In the genomic region with DNA sequence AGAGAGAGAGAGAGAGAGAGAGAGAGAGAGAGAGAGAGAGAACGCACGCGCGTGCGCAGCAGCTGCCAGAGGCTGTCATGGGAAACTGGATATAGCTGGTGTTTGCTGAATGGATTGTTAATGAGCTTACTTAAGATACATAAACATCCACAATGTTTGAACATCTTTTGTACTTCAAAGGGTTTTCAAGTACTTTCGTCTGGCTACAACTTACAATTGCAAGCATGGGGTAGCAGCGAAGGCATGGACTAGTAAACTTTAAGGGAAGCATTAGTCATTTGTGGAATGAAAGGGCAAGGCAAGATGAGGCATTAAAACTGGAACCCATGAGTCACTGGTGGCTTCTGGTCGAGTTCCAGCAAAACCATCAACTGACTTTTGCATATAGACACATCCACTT, we compare ENCODE assay signal across 16 mouse cellular contexts. TPM values are rescaled to one million over a fixed set of nuclear protein-coding genes. Genes with fewer than 3 reads are reported as not detected.
DNase-seq lines count a peak whose midpoint lies in the region; ATAC-seq and TF ChIP-seq lines count a peak whose summit lies in the region.
"Had no signal": no experiment of that assay in that cellular context is flagged by ENCODE, and none has a peak within 500 bp of the region (broad histone marks: within the 10 kb centered on the region; RNA-seq: fewer than 3 reads in every experiment).

No protein-coding gene starts in this region.

- TF ChIP-seq EP300 in stomach, postnatal 0 days (optimal IDR thresholded peaks at IDR 0.05) = no peak

- 36% methylated on average over 8 of the region's 8 CpGs for WGBS in large intestine, adult 2 months
- WGBS in stomach, postnatal 0 days = 28% methylated on average over 8 of the region's 8 CpGs
- whole genome bisulfite sequencing in midbrain, embryonic 16.5 days = 82% methylated on average over 8 of the region's 8 CpGs

- H3K4me1 ChIP-seq in stomach, postnatal 0 days (replicated peaks; ENCODE audit: control insufficient read depth, insufficient read depth) = no peaks in the 10 kb centered on the region
- peaks cover 18% of the 10 kb centered on the region for H3K4me1 ChIP-seq in midbrain, embryonic 16.5 days (ENCODE audit: control insufficient read depth, insufficient read depth, low read length)

- no peak overlapping the region for H3K9ac ChIP-seq in stomach, postnatal 0 days (ENCODE audit: low read length)
- no peak overlapping the region for H3K9ac ChIP-seq in midbrain, embryonic 16.5 days (ENCODE audit: low read depth, low read length)
- H3K9ac ChIP-seq: limb, embryonic 12.5 days; midbrain, embryonic 12.5 days had no signal

- no peak overlapping the region for H3K4me2 ChIP-seq in stomach, postnatal 0 days (replicated peaks; ENCODE audit: low read depth)
- no peak overlapping the region for H3K4me2 ChIP-seq in midbrain, embryonic 16.5 days (ENCODE audit: low read length)
- H3K4me2 ChIP-seq: limb, embryonic 12.5 days; midbrain, embryonic 12.5 days had no signal

- no peaks in the 10 kb centered on the region for H3K9me3 ChIP-seq in stomach, postnatal 0 days (ENCODE audit: control insufficient read depth, low read length)
- H3K9me3 ChIP-seq in midbrain, embryonic 16.5 days (replicated peaks; ENCODE audit: control insufficient read depth, low read length, poor library complexity, severe bottlenecking) = no peaks in the 10 kb centered on the region
- H3K9me3 ChIP-seq: limb, embryonic 12.5 days; midbrain, embryonic 12.5 days had no signal

- DNase-seq in urinary bladder, postnatal 14 days (ENCODE audit: low spot score) = peak; percentile 53
- no peak for DNase-seq in urinary bladder, adult 2 months (ENCODE audit: low spot score)
- peak; percentile 58 for DNase-seq in adrenal gland, adult 8-10 months
- DNase-seq in large intestine, adult 2 months (ENCODE audit: low read depth, low spot score) = peak; percentile 47
- peak; percentile 57 for DNase-seq in stomach, postnatal 0 days (ENCODE audit: low spot score)
- DNase-seq in left cerebral cortex, adult 18-20 months (ENCODE audit: low spot score in 2 of 2) = no peak
- no peak for DNase-seq in gastrocnemius, postnatal 4 days (ENCODE audit: low spot score in 2 of 2)
- DNase-seq: cerebellum, postnatal 14 days; heart, postnatal 36 days; kidney, postnatal 25 days; layer of hippocampus, postnatal 36 days; thymus, postnatal 25 days had no signal

- no peak for TF ChIP-seq CTCF in stomach, postnatal 0 days (IDR thresholded peaks at IDR 0.05; ENCODE audit: low read depth)

- no peaks in the 10 kb centered on the region for H3K27me3 ChIP-seq in stomach, postnatal 0 days (ENCODE audit: control insufficient read depth, insufficient read depth, low read length)
- no peaks in the 10 kb centered on the region for H3K27me3 ChIP-seq in midbrain, embryonic 16.5 days (ENCODE audit: control insufficient read depth, insufficient read depth, low read depth, low read length)
- H3K27me3 ChIP-seq: limb, embryonic 12.5 days had no signal

- peak; percentile 87 for ATAC-seq in stomach, postnatal 0 days (ENCODE audit: low FRiP score, low TSS enrichment)
- ATAC-seq in midbrain, embryonic 16.5 days = no peak

- no peak overlapping the region for H3K27ac ChIP-seq in stomach, postnatal 0 days (replicated peaks)
- H3K27ac ChIP-seq in midbrain, embryonic 16.5 days (ENCODE audit: low read length) = no peak overlapping the region
- H3K27ac ChIP-seq: limb, embryonic 12.5 days; midbrain, embryonic 12.5 days had no signal

- H3K36me3 ChIP-seq in stomach, postnatal 0 days (ENCODE audit: control insufficient read depth, insufficient read depth, low read length) = peaks cover 17% of the 10 kb centered on the region
- H3K36me3 ChIP-seq in midbrain, embryonic 16.5 days (ENCODE audit: control insufficient read depth, insufficient read depth, low read length) = peaks cover 8% of the 10 kb centered on the region

- H3K4me3 ChIP-seq in stomach, postnatal 0 days (ENCODE audit: low read depth, low read length) = no peak overlapping the region
- no peak overlapping the region for H3K4me3 ChIP-seq in midbrain, embryonic 16.5 days (ENCODE audit: low read depth, low read length)
- H3K4me3 ChIP-seq: limb, embryonic 12.5 days; midbrain, embryonic 12.5 days had no signal

RNA-seq across cellular contexts. Expression of a gene that starts 38.8 kb away (rescaled TPM):
- polyA plus RNA-seq in urinary bladder, adult 2 months (2012; rRNA removed) = 14.3 and 19.6 TPM in 2 replicates
- 10 to 100 TPM; 21.8 to 30.9 (median 26.2) TPM for total RNA-seq in adrenal gland, adult 8-10 months (2022)
- polyA plus RNA-seq in large intestine, adult 2 months (2012; rRNA removed) = 4.0 and 7.4 TPM in 2 replicates
- polyA plus RNA-seq in stomach, postnatal 0 days (2015; fragmentation: Nextera tagmentation; extraction: Ambion mirVana) = 1.3 and 1.5 TPM in 2 replicates
- total RNA-seq in left cerebral cortex, adult 18-20 months (2021) = 1 to 10 TPM; 2.4 to 3.2 TPM
- polyA plus RNA-seq in midbrain, embryonic 16.5 days (2015; fragmentation: Nextera tagmentation; extraction: Ambion mirVana) = 0.83 and 0.89 TPM in 2 replicates
- total RNA-seq in gastrocnemius, postnatal 4 days (2021) = 1 to 10 TPM; 3.2 to 3.4 TPM
- total RNA-seq: granulocyte monocyte progenitor cell, adult 5-6 weeks had no signal

RNA-seq across cellular contexts. Expression of a gene that starts 52.4 kb away (rescaled TPM):
- 4.0 and 7.9 TPM in 2 replicates for polyA plus RNA-seq in urinary bladder, adult 2 months (2012; rRNA removed)
- total RNA-seq in adrenal gland, adult 8-10 months (2022) = 10 to 100 TPM; 15.7 to 29.3 (median 20.8) TPM
- 4.2 and 4.7 TPM in 2 replicates for polyA plus RNA-seq in large intestine, adult 2 months (2012; rRNA removed)
- polyA plus RNA-seq in stomach, postnatal 0 days (2015; fragmentation: Nextera tagmentation; extraction: Ambion mirVana) = 15.5 and 17.5 TPM in 2 replicates
- total RNA-seq in left cerebral cortex, adult 18-20 months (2021) = 10 to 100 TPM; 26.0 to 31.0 TPM
- 57.9 and 58.5 TPM in 2 replicates for polyA plus RNA-seq in midbrain, embryonic 16.5 days (2015; fragmentation: Nextera tagmentation; extraction: Ambion mirVana)
- total RNA-seq in gastrocnemius, postnatal 4 days (2021) = 10 to 100 TPM; 19.5 to 21.1 TPM

Comparison
In these comparisons a context has a peak if more than half of its experiments do, and no peak if none do; other contexts are left out.
1. DNase-seq: peak in urinary bladder, postnatal 14 days (single experiment), adrenal gland, adult 8-10 months (single experiment), large intestine, adult 2 months (single experiment) and stomach, postnatal 0 days (single experiment); none in urinary bladder, adult 2 months (single experiment), left cerebral cortex, adult 18-20 months (0 of 2) and gastrocnemius, postnatal 4 days (0 of 2).